Mouse (Mus musculus) c-Kit-positive CD71-negative TER-119-negative erythroid progenitor cells, embryonic 14.5 days (primary cell): Measurements from ENCODE around the gene Sox15.

ENCODE experiments used
- DNase-seq: peaks from one replicate; pipeline ENCODE4 v3.0.0-alpha.2; 2013; ENCODE audit warnings: low read depth

Sox15 gene

DNA sequence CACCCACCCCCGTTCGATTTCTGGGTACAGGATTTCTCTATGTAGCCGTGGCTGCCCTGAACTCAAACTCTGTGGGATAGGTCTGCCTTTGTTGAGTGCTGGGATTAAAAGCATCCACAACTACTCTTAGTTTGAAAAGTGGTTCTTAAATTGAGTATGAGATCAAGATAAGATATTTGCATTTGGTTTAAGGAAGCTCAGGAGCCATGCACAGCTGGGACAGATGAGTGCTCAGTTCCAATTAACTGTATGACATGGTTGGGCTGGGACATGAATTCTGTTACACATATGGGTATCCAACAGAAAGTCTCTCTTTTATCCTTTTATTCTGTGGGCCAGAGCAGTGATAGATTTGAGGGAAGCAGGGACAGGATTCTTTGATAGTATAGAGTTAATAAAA is 19.6 kb upstream of the Sox15 start:
- no peak for DNase-seq

DNA sequence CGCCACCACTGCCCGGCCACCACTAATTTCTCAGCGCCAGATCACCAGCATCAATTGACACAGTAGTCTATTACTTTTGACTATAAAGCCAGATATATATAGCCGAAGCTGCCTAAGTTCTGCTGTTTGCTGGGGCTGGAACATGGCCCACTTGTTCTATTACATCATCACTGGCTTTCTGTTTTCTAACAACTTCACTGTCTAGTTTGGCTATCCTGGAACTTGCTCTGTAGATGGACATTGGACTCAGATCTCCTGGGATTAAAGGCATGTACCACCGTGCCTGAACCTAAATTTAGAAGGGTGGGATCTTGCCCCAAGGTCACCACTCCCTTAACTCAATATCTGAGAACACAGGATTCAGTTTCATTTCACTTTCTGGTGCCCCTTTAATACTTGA is 9.3 kb upstream of the Sox15 start:
- DNase-seq: no peak

DNA sequence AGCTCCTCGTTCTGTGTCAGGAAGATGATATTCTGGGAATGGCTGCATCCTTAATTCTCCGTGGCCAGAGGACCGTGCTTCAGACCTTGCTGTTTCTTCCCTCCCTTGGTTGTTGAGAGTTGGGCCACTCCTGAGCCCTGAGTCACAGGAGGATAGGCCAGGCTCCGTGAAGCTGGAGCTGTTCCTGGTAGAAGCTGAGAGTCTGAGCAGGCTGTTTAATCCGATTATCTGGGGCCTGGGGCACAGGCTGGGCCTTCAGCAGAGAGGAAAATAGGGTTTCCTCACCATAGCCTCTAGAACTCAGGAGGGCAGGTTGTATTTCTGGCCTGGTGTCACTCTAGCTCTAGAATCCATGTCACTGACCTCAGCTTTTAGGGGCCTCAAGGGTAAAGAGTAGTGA is 1.7 kb upstream of the Sox15 start:
- no peak for DNase-seq

DNA sequence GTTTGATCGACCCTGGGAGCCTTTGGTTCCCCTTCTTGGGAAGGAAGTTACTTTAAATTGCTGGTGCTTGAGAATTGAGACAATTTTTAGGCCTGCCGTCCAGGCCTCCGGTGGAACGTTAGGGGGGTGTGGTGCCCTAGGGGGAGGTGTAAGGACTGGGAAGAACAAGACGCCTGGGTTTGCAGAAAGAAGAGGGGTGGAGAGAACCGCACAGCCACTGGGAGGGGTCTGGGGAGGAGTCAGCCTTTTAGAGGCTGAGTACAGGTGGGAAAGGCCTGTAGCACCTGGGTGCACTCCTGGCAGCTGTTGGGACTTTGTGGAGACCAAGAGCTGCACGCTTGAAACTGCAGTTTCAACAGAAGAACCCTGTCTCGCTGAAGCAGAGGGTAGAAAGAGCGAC is 354 bp upstream of the Sox15 start:
- no peak for DNase-seq

DNA sequence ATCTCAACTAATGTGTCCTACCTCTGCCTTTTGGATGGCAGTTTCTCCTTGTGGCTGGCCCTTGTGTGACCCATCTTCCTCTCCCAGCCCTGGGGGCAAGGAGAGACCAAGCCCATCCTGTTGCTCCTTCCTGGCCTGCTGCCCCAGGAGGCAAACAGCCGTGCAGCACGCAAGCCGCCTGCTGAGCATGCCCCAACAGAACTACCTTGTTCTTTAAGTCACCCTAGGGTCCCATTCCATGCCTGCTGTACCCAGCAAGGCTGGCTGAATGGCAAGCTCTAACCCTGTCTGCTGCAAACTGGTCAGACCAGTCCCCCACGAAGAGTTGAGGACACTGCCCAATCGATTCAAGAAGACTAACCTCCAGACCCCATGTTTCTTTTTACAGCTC is 946 bp downstream of the Sox15 start:
- no peak for DNase-seq

DNA sequence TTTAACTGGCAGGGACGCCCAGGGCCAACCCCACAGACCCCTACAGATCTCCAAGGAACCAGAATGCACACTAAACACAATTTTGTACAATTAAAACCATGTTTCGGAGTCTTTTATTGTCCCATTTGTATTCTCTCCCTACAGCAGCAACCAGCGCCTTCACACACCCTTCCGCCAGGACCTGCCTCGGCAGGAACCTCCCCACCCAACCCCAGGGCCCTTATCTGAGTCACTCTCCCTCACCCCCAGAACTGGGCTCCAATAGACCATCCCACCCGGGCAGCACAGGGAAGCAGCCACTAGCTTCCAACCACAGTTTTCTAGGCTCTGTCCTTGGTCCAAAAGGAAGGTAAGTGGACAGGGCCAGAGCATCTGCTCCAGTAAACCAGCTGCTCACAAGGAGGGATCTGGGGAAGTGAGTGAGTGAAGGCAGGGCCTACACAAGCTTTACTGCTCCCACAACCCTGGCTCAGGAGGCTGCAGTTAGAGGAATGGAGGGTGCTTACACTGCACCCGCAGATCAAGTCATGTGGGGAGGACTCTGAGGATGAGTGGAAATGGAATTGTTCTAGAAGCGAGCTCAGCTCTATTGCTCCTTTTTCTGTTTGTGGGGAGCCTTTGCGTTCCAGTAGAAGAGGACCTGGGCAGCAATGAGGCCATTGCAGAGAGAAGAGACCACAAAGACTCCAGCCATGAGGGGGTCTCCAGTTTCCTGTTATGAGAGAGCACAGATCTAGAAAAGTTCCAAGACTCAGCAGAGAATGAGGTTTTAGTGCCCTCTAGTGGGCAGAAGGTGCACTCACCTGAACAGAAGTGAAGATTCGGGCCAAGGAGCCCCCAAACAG is 1.7 kb downstream of the Sox15 start:
- no peak for DNase-seq

DNA sequence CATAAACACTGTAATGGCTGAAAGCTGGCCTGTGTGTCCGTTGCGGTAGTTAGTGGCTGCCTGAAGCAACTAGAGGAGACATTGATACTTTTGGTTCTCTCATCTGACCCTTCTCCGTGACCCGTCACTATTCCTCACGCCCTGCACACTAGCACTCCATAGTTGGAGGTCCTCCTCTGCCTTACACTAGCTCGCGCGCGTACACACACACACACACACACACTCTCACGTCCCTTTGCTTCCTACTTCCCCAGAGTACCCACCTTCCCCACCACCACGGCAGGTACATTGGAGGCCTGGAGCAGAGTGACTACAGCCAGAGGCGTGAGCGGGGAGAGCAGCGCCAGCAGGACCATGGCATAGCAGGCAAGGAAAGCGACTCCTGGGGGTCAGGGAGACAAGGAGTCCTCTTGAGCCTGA is 2.4 kb downstream of the Sox15 start:
- no peak for DNase-seq

DNA sequence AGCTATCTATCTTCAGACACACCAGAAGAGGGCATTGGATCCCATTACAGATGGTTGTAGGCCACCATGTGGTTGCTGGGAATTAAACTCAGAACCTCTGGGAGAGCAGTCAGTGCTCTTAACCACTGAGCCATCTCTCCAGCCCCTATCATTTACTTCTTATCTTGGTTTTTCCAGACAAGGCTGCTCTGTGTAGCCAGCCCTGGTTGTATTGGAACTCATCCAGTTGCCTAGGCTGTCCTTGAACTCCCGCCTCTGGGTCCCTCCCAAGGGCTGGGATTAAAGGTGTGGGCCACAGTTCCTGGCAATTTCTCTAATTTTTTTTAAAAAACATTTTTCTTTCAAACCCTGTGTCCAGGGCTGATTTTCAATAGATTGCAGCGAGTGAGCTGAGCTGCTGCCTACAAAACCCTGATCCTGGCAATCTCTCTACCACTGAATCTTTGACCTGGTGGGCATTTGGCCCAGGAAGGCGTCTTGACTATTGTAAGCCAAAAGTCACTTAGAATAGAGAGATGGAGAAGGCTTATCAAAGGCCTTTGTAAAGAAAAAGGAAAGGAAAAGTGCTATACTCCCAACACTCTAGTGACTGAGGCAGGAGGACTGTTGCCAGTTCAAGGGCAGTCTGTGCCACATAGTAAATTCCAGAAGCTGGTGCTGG is 6.2 kb downstream of the Sox15 start:
- DNase-seq: no peak

DNA sequence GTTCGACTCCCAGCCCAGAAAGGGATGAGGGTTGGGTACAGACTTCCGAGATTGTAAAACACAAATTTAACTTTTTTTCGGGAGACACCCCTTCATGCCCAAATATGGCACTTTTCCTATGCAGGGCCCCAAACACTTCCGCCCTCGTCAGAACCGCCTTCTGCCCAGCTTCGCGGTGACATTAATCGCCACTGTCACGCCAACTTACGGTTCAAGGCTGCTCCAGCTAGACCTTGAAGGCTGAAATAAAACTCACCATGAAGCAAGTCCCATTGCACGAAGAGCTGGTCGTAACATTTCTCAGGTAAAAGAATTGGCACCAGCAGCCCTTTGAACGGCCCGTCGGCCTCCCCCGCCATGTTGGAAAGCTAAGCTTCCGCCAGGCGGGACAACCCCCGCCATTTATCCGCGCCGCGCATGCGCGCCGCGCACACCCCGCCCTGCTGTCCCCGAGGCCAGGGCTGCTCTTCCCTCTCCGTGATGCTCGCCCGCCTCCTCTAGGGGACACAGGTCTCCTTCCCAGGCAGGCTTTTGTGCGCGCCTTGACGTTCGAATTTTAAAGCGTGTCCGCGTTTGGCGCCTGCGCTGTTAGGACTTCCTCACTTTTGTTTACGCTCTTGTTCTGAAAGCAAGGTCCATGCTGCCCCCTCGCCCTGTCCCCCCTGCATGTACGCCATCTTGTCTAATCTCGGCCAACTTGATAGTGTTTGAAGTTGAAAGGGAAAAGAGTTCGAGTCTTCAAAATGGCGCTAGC is 7.3 kb downstream of the Sox15 start, which contains the start of gene Mpdu1:
TSS of gene Mpdu1 (minus strand) at position 430 of the 754 bp plus-strand sequence.
- DNase-seq: peak; percentile 93

DNA sequence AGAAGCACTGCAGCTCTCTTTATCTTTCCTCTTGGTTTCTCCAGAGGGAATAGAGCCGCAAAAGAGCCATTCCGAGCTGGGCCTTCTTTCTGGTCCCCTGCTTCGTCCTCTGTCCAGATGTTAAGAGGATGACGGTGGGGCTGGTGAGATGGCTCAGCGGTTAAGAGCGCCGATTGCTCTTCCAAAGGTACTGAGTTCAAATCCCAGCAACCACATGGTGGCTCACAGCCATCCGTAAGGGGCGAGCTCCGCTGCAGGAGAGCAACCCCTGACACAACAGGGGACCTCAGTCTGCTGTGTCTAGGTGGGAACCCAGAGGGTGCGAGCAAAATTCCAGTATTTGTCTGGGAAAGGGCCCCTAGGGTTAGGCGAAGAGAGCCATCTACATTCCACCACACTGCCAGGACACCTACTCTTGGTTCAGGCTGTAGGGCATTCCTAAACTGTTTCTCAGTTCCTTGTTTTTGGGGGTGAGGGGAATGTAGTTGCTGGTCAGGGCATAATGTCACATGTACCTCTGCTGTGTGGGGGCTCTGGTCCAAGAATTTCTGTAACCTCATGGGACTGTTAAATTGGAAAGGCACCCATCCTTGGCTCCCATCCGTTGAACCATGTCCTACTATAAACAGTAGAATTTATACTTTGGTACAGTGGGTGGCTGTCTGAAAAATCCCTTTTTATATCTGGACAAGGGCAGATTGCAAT is 8.0 kb downstream of the Sox15 start:
- DNase-seq: no peak

DNA sequence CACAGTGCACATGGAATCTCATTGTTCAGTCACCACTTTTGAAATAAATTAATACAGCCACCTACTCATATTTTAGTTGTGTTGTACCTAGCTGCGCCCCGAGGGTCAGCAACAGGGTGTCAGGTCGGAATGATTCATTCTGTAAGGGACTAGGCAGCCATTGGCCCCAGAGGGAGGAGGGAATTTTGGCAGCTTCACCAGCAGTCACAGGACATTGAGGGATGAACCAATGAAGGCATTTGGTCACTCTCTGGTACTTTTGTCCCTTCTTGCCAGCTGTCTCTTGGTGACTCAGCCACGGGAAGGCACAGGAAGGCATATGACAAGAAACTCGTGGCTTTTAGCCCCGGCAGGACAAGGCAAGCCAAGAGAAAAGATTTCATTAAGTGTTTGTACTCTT is 8.7 kb downstream of the Sox15 start:
- no peak for DNase-seq

DNA sequence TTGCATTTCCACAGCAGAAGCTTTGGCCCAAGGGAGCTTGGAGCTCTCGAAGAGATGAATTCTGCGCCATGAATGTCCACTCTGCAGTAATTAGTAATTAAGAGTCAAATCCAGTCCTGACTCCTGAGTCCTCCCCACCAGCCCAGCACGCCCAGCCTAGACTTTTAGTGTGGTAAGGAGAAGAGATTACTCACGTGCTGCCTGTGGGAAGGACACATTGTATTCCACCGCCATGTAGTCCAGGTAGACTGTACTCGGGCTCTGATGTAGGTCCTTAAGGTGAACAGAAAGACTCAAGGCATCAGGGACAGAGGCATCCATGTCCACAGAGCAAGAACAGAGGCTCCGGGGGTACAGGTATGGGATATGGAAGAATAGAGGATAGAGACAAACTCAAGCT is 9.7 kb downstream of the Sox15 start:
- DNase-seq: no peak

DNA sequence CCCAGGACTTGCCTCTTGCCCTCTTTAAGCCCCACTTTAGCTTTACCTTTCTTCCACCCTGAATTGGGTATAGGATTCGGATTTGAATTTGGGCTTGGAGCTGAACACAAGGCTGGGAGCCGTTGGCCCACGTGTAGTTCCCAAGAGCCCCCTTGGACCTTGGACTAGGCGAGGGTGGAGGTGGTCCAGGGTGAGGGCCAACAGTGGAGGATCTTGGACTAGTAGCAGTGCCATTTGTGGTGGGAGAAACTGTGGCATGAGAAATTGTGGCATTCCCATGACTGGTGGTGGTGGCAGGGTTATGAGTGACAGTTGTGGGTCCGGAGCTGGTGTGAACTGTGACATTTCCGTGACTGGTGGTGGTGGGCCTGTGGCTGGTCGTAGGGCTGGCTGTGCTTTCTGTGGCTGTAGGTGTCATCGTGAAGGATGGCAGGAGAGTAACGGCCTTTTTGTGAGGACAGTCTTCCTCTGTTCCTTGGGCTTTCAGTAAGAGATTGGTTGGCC is 10.4 kb downstream of the Sox15 start:
- DNase-seq: no peak

DNA sequence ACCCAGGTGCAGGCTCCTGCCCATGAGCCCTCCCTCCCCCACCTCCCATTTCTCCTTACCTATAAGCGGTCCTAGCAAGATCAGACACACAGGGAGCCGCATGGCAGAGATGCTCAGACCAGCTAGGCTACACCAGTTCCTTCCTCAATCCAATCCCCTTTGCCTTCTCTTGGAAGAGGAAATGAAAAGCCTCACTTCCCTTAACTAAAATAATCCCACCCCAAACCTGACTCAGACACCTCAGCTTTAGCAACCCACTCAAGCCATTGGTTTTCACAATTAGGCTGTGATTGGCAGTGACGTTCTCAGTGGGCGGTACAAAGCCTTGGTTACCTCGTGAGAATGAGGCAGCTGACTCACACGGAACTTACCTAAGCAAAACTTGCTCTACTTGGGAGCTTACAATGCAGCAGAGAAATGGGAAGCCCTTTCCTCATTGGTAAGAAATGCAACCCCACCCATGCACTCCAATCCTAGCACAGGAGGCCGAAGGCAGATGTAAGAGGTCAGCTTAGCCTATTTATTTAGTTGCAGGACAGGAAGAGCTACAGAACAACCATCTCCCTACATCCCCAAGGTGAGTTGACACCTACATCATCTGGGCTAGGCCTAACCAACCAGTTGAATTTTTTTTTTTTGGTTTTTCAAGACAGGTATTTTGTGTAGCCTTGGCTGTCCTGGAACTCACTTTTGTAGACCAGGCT is 11.0 kb downstream of the Sox15 start, which contains the start of gene Cd68:
TSS of gene Cd68 (minus strand) at position 193 of the 704 bp plus-strand sequence.
- peak; percentile 90 for DNase-seq

DNA sequence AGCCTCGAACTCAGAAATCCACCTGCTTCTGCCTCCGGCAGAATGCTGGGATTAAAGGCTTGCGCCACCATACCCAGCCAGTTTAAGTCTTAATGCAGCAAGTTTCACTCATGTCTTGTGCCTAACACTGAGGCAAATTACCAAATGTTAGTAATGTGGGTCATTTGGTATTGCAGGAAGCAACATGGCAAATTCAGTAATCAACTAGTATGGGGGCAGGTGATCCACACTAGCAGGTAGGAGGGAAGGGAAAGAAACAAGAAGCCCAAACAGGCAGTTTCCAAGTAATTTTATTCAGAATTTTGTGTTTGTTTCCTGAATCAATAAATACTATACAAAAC is 11.5 kb downstream of the Sox15 start:
- DNase-seq: no peak

DNA sequence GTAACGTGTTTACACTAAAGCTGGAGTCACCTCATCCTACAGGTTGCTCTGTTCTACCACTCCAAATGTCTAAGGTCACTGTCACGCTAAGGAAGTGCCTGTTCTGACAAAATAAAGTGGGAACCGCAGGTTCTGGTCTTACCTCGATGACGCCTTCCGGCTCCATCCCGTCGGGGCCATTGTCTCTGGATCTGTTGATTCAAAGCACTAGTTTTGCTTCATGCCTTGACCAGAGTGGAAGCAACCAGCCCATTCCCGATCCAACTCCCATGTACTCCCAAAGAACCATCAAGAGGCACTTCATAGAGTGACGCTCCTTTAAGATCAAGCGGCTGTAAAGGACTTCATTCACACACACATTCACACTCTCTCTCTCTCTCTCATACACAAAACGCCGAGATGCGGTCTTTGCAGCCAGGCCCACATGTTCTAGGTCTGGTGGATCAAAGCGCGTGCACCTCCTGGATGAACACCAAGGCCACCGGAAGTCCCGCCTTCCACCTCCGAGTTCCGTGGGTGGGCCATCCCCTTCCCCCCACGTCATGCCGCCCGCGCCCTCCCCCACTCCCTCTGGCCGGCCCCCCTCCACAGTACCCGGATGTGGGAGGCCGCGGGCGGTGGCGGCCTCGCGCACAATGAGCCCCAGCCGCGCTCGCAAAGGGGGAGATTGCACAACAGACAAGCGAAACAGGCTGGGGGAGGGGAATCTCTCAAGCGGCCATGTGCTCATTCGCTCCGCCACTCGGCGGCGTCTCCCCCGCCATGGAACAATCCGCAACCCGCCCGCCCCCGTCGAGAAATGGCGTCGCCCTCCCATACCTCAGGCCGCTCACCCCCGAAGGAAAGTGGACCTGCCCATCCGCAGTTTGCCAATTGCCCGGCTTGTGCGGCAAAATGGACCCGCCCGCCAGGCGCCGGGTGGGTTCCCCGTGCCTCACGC is 15.9 kb downstream of the Sox15 start:
- DNase-seq: peak; percentile 93

DNA sequence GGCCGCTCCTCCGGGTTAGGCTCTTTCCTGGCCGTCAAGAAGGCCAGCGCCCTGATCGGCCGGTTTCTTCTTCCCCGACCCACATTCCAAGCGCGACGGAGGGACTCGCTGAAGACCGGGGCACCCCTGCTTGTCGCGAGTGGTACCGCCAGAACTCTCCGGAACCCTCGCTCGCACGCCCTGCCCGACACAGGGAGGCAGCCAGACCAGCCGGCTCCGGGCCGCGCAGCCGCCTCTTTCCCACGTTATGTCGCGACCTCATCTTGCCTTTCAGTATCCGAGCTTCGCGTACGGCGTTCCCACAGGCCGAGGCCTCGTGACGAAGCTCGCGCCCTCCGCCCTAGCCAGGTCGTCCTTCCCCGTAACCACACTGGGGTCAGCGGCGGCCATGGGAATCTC is 16.6 kb downstream of the Sox15 start:
- DNase-seq: no peak

DNA sequence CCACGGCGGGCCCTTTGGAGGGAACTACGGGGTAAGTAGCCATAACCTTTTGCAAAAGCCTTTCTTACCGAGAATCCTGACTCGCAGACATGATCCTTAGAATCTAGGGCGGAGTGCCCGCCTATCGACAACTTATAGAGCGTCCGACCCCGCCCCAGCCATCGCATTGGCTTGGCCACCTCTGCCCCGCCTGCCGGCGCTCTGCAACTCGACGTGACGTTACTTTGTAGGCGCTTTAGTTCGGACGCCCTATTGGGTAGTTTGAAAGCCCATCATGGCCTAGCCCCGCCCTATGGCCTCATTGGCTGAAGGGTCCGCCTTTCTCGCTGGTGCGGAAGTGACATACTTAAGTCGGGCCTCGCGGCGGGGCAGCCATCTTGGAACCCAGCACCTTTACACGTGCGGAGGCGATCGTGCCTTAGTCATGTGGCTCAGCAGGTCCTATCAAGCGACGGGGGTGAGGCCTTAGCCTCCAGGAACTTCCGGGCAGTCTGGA is 17.1 kb downstream of the Sox15 start, which contains the start of gene Eif4a1:
TSS of gene Eif4a1 (minus strand) at position 213 of the 496 bp plus-strand sequence.
- peak; percentile 100 for DNase-seq

DNA sequence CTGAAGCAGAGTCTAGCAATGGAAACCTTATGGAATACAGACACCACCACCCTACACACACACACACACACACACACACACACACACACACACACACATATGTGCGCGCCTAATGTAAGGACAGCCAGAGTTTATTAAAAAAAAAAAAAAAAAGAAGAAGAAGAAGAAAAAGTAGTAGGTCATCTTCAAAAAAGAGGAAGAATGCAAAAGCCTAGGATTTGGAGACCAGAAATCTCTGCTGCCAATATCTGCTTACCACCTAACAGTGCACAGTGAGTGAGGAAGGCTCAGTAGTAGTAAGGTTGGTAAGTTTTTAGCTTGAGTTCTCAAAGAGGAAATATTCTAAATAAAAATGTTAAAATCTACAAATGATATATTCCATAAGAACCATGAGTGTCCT is 24.0 kb downstream of the Sox15 start:
- no peak for DNase-seq
